Mouse (Mus musculus): ENCODE results near the gene Gm7137.
"Not testable (repeated sequence)": the region's sequence is repeated elsewhere in the genome, so short reads cannot be mapped to it uniquely, and the experiment has no call there.

The Gm7137 gene

GRCm38 (mm10) chr10:77752312-77752711 is 35.7 kb downstream of the Gm7137 start:
- not testable (repeated sequence) for DNase-seq (ENCODE audit: low spot score)

DNA sequence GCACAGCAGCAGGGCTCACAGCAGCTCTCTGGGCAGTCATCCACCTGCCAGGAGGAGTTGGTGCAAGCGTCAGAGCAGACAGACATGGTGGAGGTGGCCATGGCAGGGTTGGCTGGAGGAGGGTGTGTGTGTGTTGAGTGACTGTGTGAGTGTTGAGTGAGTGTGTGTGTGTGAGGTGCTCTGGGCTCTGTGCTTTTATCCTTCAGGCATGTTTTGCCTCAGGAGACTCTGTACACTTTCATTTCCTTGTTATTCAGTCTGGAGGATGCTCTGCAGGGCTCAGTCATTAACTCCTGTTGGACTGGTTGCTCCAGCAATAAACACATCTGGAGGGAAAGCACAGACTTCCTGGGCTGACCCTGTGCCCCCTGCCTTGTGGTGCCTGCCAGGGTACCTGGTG is 36.7 kb downstream of the Gm7137 start, which contains the start of gene Gm9736:
TSS of gene Gm9736 (minus strand) at position 101 of the 400 bp plus-strand sequence.
- DNase-seq (ENCODE audit: low spot score) = not testable (repeated sequence)

DNA sequence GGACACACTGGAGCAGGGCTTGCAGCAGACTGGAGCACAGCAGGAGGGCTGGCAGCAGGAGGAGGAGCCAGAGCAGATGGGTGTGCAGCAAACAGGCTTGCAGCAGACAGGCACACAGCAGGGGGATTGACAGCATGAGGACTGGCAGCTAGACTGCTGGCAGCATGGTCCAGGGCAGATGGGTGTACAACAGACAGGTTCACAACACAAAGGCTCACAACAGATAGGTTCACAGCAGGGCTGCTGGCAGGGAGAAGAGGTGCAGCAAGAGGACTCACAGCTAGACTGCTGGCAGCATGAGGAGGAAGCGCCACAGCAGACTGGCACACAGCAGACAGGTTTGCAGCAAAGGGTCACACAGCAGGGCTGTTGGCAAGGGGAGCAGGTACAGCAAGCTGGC is 37.3 kb downstream of the Gm7137 start:
- not testable (repeated sequence) for DNase-seq (ENCODE audit: low spot score)

GRCm38 (mm10) chr10:77741924-77742688 is 45.9 kb downstream of the Gm7137 start, which contains the start of gene Gm18596:
Gene Gm18596 (minus strand): TSS chr10:77742638.
- DNase-seq (ENCODE audit: low spot score) = not testable (repeated sequence)

DNA sequence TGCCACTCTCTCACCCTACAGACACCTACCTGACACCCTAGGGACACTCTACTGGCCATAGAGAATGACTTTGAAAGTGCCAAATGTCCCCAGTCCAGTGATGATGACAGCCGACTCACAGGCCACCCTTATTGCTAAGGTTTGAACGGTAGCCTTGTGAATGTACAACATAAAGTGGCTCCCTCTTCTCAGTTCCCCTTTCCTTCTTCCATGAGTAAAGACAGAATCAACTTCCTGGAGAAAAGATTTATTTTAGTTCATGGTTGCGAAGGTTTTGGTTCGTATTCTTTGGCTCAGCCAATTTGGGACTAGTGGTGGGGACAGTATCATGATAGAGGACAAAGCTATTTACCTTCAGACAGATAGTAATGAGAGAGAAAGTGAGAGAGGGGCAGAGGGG is 49.1 kb downstream of the Gm7137 start:
- no peak for DNase-seq (ENCODE audit: low spot score)

Measured in MN1 (cell line).